Mouse (Mus musculus) forebrain, embryonic 12.5 days (tissue): ENCODE measurements at regions not wholly inside any gene's neighbourhood (a gene's known extent, or its start where the extent isn't known, plus 50 kb on each side); places are given as distances from the start of the nearest gene placed in this dataset.

Source experiments
- ATAC-seq: fragments of 200-750 bp; cut with Nextera tagmentation; 2 replicates; pipeline ENCODE4 v1.8.0; 2017; ENCODE audit warnings: moderate TSS enrichment; ENCODE audit not compliant: low FRiP score
- H3K27ac ChIP-seq: fragments of 300-500 bp; sonication (generic); 2 replicates; pipeline ENCODE4 v1.5.1; 2016; ENCODE audit warnings: mild to moderate bottlenecking
- H3K27me3 ChIP-seq: fragments of 300-500 bp; sonication (generic); 2 replicates; pipeline ENCODE4 v1.6.1; 2016; ENCODE audit warnings: mild to moderate bottlenecking
- H3K36me3 ChIP-seq: fragments of 300-500 bp; sonication (generic); replicated peaks from 2 replicates; pipeline ENCODE4 v1.6.1; 2016; ENCODE audit warnings: mild to moderate bottlenecking
- H3K4me1 ChIP-seq: fragments of 300-500 bp; sonication (generic); 2 replicates; pipeline ENCODE4 v1.6.1; 2016
- H3K4me2 ChIP-seq: fragments of 300-500 bp; sonication (generic); 2 replicates; pipeline ENCODE4 v1.6.1; 2016; ENCODE audit warnings: mild to moderate bottlenecking, moderate library complexity
- H3K4me3 ChIP-seq: fragments of 300-500 bp; sonication (generic); replicated peaks from 2 replicates; pipeline ENCODE4 v1.5.1; 2016; ENCODE audit warnings: mild to moderate bottlenecking
- H3K9ac ChIP-seq: fragments of 300-500 bp; sonication (generic); 2 replicates; pipeline ENCODE4 v1.6.1; 2016; ENCODE audit warnings: mild to moderate bottlenecking
- H3K9me3 ChIP-seq: fragments of 300-500 bp; sonication (generic); 2 replicates; pipeline ENCODE4 v1.6.1; 2016
- WGBS: fragments of 180-500 bp; shearing (Covaris S2); methylation state at CpG from one replicate; pipeline ENCODE4 v1.1.7; 2016; 5-methylcytosine and 5-hydroxymethylcytosine counted together

DNA sequence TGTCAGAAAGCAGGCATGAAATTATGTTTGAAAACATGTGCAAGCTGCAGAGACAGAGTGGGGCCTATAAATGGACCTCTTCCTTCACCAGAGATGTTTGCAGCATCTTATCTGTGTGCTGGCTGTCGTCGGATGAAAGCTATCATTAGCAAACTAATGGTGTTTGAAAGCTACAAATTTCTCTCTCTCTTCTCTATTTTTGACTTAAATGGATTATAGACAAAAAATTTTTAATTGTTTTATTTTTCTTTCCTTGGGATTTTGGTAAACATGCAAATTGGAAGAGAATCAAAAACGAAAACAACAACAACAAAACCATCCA is 236.9 kb upstream of the Npvf start:
- no peak for ATAC-seq
- Histone ChIP-seq H3K36me3 (no peaks in the 10 kb centered on the region), H3K27ac (peak overlapping the region; percentile 89), H3K4me2 (peak overlapping the region; percentile 44), H3K9ac (no peak overlapping the region), H3K4me1 (peaks cover 39% of the 10 kb centered on the region), H3K4me3 (no peak overlapping the region), H3K9me3 (no peaks in the 10 kb centered on the region), H3K27me3 (no peaks in the 10 kb centered on the region)
- 56% methylated on average over 3 of the region's 3 CpGs for WGBS

DNA sequence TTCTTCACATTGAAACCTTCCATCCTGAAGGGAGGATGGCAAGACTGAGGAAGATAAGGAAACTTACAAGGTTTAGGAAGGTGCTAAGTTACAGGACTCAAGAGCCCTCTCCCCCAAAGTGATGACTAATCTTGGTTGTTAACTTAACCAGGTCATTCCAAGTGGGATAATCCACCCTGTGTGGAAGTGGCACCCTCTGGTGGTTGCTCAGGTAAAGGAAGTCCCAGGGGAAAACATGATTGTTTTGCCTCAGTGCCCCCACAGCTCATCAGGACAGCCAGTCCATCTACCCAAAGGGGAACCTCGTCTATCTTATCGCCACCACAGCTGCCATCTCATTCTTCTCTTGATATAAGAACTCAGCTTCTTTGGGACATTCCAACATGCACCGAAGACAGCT is 244.6 kb upstream of the Npvf start:
- Histone ChIP-seq H3K4me2 (no peak overlapping the region), H3K4me3 (no peak overlapping the region), H3K9ac (no peak overlapping the region), H3K9me3 (no peaks in the 10 kb centered on the region), H3K4me1 (no peaks in the 10 kb centered on the region), H3K36me3 (no peaks in the 10 kb centered on the region), H3K27me3 (no peaks in the 10 kb centered on the region), H3K27ac (no peak overlapping the region)
- ATAC-seq, result no peak
- WGBS, result 94% methylated on average over 3 of the region's 3 CpGs

DNA sequence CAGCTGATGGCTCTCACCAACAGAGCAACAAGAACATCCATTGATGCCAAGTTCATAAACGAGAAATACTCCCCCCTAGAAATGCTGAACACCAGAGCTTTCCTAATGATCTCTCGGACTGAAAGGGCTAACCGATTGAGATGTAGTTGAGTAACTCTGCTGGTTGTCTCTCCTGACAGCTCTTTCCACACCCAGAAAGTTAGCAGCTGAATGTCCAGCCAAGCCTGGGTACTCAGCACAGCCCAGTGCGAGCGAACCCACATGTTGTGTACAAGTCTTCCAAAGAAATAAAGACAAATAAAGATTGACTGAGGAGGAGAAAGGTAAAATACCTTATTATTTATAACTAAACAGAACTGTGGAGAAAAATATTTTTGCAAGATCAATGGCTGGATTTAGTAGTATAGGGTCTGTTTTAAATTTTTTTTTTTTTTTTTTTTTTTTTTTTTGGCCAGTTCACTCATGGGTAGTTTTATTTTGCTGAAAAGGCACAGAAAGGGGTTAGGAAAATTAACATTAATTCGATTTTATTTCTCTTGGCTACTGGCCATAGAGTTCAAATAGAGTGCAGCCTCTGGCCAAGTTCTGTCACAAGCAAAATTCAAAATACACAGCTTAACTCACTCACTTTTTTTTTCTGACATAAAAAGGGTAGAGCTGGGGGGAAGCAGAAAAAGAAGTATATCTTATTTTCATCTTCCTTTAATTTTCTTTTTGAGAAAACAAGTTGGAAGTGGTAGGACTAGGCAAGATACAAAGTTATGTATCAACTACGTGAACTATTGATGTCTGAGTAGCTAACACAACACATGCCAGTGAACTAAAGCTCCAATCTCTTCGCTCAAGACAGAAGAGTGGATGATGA is 261.2 kb upstream of the Npvf start:
- no peak overlapping the region for H3K27ac ChIP-seq
- H3K9me3 ChIP-seq, result no peaks in the 10 kb centered on the region
- H3K36me3 ChIP-seq, result no peaks in the 10 kb centered on the region
- 84% methylated on average over 8 of the region's 8 CpGs for WGBS
- no peak overlapping the region for H3K4me2 ChIP-seq
- H3K4me1 ChIP-seq, result no peaks in the 10 kb centered on the region
- no peak overlapping the region for H3K4me3 ChIP-seq
- H3K27me3 ChIP-seq, result no peaks in the 10 kb centered on the region
- ATAC-seq, result no peak
- H3K9ac ChIP-seq, result no peak overlapping the region

DNA sequence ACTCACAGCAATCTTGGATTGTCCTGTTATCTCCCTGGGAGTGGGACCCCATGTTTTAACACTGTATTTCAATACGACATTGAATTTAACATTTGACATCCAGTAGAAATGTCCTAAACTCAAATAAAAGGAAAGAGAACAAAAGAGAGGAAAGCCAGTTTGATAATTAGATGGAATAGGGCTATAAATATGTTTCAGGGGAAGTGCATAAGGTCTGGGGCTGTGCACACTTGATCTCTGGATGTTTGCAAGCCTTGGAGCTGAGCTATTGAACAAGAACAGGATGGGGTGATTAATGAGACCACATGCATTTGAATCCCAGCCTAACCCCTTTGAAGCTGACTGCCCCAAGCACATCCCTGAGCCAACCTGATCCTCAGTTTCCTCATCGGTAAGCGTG is 264.0 kb upstream of the Npvf start:
- H3K27ac ChIP-seq, result no peak overlapping the region
- no peaks in the 10 kb centered on the region for H3K9me3 ChIP-seq
- no peaks in the 10 kb centered on the region for H3K36me3 ChIP-seq
- ATAC-seq, result no peak
- WGBS, result 83% methylated on average over 3 of the region's 3 CpGs
- no peaks in the 10 kb centered on the region for H3K4me1 ChIP-seq
- H3K9ac ChIP-seq, result no peak overlapping the region
- H3K4me3 ChIP-seq, result no peak overlapping the region
- H3K4me2 ChIP-seq, result no peak overlapping the region
- no peaks in the 10 kb centered on the region for H3K27me3 ChIP-seq

DNA sequence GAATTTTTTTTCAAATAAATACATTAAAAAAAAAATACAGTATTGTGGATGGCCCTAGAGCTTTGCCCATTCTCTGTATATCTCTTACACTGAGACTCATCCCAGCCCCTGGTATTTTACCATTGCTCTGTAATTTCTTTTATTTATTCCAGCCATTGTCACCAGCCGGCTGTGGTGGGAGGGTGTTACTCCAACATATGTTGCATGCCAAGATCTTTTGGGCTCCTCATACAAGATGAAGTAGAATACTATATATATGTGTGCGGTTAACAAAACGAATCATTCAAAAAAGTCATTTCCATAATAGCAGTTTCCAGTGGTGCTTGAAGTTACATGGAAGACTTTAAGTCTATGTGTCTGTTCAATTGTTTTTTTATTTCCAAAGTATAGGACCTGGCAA is 268.0 kb upstream of the Npvf start:
- no peaks in the 10 kb centered on the region for H3K9me3 ChIP-seq
- no peak overlapping the region for H3K9ac ChIP-seq
- H3K4me1 ChIP-seq, result peaks cover 12% of the 10 kb centered on the region
- H3K4me3 ChIP-seq, result no peak overlapping the region
- H3K27ac ChIP-seq, result no peak overlapping the region
- no peak for ATAC-seq
- H3K27me3 ChIP-seq, result no peaks in the 10 kb centered on the region
- H3K36me3 ChIP-seq, result no peaks in the 10 kb centered on the region
- no peak overlapping the region for H3K4me2 ChIP-seq
- 89% methylated on average over 3 of the region's 3 CpGs for WGBS

DNA sequence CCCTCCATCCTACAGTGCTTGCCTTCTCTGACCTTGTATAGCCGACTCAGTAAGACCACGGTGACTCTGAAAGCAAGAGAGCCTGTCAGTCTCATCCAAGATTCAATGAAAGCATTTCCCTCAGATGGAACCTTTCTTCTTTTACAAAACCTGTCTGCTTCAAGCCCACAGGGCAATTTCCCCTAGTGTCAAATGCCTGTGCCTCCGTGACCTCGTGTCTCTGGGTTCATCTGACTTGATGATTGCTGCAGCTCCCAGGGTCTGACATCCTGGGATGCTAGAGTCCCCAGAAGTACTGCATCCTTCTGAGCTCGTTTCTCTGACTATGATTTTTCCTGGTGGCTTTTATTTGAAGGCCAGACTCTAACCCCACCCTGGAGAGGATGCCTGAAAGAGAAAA is 270.3 kb upstream of the Npvf start:
- Histone ChIP-seq H3K9ac (no peak overlapping the region), H3K27ac (peak overlapping the region; percentile 65), H3K4me3 (no peak overlapping the region), H3K4me1 (peaks cover 12% of the 10 kb centered on the region), H3K36me3 (no peaks in the 10 kb centered on the region), H3K4me2 (no peak overlapping the region), H3K9me3 (no peaks in the 10 kb centered on the region), H3K27me3 (no peaks in the 10 kb centered on the region)
- WGBS, result 41% methylated on average over 5 of the region's 5 CpGs
- ATAC-seq, result no peak

DNA sequence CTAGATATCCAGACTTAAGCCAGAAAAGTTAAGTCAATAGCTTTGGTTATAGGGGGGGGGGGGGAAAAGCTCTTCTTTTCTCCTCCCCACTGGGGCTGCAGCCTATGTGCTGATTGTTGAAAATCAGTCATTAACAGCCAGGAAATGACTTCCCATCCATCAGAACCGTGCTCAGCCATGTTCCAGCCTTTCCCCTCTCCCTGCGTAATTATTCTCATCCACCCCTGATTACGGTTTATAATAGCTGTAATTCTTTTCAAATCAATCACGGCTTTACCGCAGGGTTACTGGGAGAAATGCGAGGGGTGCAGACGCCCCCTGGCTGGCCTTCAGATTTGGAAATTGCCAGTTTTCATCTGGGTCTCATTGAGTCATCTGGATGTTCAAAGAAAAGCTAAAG is 270.8 kb upstream of the Npvf start:
- no peaks in the 10 kb centered on the region for H3K27me3 ChIP-seq
- peaks cover 12% of the 10 kb centered on the region for H3K4me1 ChIP-seq
- no peak for ATAC-seq
- H3K4me2 ChIP-seq, result no peak overlapping the region
- WGBS, result 26% methylated on average over 7 of the region's 7 CpGs
- no peak overlapping the region for H3K4me3 ChIP-seq
- no peaks in the 10 kb centered on the region for H3K9me3 ChIP-seq
- peak overlapping the region; percentile 65; the same call in 1 of the 2 replicates for H3K27ac ChIP-seq
- no peak overlapping the region for H3K9ac ChIP-seq
- no peaks in the 10 kb centered on the region for H3K36me3 ChIP-seq

DNA sequence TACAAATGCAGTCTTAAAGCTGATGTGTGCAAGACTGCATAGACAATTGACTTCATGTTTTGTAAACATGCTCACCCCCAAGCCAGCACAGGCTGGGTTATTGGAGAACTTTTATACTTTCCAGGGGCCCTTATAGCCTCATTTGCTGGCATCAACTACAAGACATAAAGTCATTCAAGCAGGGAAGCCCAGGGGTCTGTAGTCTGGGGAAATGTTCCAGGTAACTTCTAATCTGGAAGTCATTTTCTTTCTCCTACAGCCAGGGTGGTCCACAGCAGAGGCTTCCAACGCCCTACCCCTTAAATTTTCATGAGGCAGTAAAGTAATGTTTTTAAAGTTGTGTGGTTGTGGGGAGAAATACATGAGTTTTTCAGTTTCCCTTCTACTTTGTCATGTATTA is 272.1 kb upstream of the Npvf start:
- H3K9ac ChIP-seq, result no peak overlapping the region
- H3K4me1 ChIP-seq, result peaks cover 12% of the 10 kb centered on the region
- H3K4me2 ChIP-seq, result no peak overlapping the region
- no peak overlapping the region for H3K27ac ChIP-seq
- ATAC-seq, result no peak
- no peaks in the 10 kb centered on the region for H3K36me3 ChIP-seq
- no peaks in the 10 kb centered on the region for H3K9me3 ChIP-seq
- H3K4me3 ChIP-seq, result no peak overlapping the region
- 96% methylated on average over 1 of the region's 1 CpGs for WGBS
- H3K27me3 ChIP-seq, result no peaks in the 10 kb centered on the region

DNA sequence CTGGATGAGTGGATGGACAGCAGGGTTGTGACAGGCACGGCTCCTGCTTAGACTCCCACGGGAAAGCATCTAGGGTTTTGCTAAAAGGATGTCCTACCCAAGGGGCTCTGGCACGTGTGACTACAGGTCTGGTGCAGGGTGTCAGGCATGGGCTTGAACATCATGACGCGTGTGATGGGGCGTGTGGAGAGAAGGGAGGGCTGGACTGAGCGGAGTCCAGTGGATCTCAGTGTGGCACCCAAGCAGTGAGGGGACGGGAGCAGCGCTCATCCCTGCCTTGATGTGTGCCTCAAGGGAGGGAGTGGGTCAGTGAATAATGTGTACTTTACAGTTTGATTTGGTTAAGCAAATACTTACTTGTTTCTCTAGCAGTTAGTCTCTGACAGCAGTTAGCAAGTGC is 275.3 kb upstream of the Npvf start:
- Histone ChIP-seq H3K36me3 (no peaks in the 10 kb centered on the region), H3K4me2 (no peak overlapping the region), H3K27ac (no peak overlapping the region), H3K4me1 (peaks cover 16% of the 10 kb centered on the region), H3K27me3 (peaks cover 3% of the 10 kb centered on the region; the same call in 1 of the 2 replicates), H3K9ac (no peak overlapping the region), H3K4me3 (no peak overlapping the region), H3K9me3 (no peaks in the 10 kb centered on the region)
- WGBS, result 89% methylated on average over 9 of the region's 9 CpGs
- no peak for ATAC-seq

DNA sequence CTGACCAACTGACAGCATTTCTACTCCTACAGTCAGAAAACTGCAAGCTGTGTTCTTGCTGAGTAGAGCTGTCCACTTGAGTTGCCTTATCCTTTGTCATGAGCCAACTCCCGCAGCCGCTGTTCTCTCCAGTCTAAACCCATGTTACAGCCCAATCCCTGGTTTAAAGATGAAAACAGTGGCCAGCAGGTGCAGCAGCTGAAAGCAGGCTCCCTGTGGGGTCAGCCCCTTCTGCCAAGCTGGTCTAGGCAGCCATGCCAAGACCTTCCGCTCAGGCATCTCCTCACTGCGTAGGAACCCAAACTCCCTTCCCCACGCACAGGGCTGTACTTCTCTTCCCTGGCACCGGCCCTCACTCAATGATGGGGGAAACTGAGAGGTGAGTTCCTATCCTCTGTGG is 279.3 kb upstream of the Npvf start:
- H3K4me3 ChIP-seq, result no peak overlapping the region
- H3K27ac ChIP-seq, result no peak overlapping the region
- WGBS, result 90% methylated on average over 6 of the region's 6 CpGs
- H3K4me1 ChIP-seq, result peaks cover 16% of the 10 kb centered on the region
- peaks cover 10% of the 10 kb centered on the region; the same call in 1 of the 2 replicates for H3K27me3 ChIP-seq
- ATAC-seq, result no peak
- no peak overlapping the region for H3K4me2 ChIP-seq
- no peaks in the 10 kb centered on the region for H3K9me3 ChIP-seq
- no peak overlapping the region for H3K9ac ChIP-seq
- no peaks in the 10 kb centered on the region for H3K36me3 ChIP-seq

DNA sequence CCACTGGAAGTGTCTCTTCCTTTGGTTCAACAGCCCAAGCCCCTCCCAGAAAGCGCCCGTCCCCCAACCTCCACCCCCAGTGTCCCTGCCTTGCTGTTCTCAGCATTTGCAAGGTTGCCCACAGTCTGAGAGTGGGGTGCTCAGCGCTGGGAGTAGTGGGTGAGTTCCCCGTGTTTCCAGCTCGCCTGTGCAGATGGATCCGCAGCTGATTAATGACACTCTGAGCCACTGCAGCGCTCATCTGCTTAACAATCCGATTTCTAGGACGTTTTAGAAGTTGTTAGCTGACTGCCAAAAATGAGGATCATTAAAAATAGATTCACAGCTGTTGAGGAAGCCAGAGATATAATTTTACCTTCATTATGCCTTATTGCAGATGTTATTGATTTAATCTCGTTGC is 280.0 kb upstream of the Npvf start:
- Histone ChIP-seq H3K4me3 (no peak overlapping the region), H3K27ac (peak overlapping the region; percentile 36; the same call in 1 of the 2 replicates), H3K36me3 (no peaks in the 10 kb centered on the region), H3K9ac (no peak overlapping the region), H3K9me3 (no peaks in the 10 kb centered on the region), H3K27me3 (peaks cover 10% of the 10 kb centered on the region; the same call in 1 of the 2 replicates), H3K4me2 (no peak overlapping the region), H3K4me1 (peaks cover 16% of the 10 kb centered on the region)
- WGBS, result 79% methylated on average over 10 of the region's 10 CpGs
- no peak for ATAC-seq

DNA sequence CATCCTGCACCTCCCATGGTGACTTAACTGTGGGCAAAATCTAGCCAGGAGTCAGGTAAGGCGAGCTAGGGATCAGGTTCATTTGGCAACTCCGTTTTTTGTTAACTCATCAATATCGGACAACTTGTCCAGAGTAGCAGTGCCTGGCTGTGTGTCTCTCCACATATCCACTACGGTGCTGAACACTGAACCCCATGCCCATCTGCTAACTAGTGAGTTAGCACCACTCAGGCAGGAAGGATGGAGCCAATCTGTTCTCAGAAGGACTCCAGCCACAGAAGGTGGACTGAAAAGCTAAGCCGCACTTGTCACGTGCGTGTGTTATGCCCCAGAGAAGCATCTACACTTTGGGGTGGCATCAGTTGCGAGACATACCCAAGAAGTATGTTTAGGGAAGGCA is 282.1 kb upstream of the Npvf start:
- no peak for ATAC-seq
- 83% methylated on average over 8 of the region's 8 CpGs for WGBS
- no peak overlapping the region for H3K27ac ChIP-seq
- peaks cover 10% of the 10 kb centered on the region; the same call in 1 of the 2 replicates for H3K27me3 ChIP-seq
- H3K4me1 ChIP-seq, result peaks cover 16% of the 10 kb centered on the region
- no peak overlapping the region for H3K9ac ChIP-seq
- H3K9me3 ChIP-seq, result no peaks in the 10 kb centered on the region
- H3K36me3 ChIP-seq, result no peaks in the 10 kb centered on the region
- no peak overlapping the region for H3K4me2 ChIP-seq
- no peak overlapping the region for H3K4me3 ChIP-seq

DNA sequence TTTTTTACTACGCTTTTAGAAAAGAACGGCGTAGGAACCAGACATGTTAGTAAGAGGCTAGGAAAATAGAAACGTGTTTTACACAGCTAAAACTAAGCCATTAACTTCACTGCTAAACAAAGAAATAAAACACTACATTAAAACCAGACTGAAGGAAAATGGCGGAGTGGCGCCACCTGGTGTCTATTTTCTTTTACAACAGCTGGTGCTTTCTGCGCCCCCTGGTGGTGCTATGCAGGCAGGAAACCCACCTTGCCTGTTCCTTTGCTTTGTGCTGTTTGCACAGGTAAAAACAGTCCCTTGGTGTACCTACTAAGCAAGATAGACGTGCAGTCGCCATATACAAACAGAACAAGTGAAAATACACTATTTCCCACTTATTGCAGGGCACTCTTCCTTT is 282.9 kb upstream of the Npvf start:
- Histone ChIP-seq H3K9me3 (no peaks in the 10 kb centered on the region), H3K27me3 (peaks cover 10% of the 10 kb centered on the region; the same call in 1 of the 2 replicates), H3K4me1 (peaks cover 16% of the 10 kb centered on the region), H3K9ac (no peak overlapping the region), H3K4me2 (no peak overlapping the region), H3K36me3 (no peaks in the 10 kb centered on the region), H3K27ac (no peak overlapping the region), H3K4me3 (no peak overlapping the region)
- no peak for ATAC-seq
- WGBS, result 33% methylated on average over 9 of the region's 9 CpGs
